Mouse (Mus musculus) retina, adult 2 months (tissue): ENCODE data around the gene Nrde2.
A peak's percentile ranks its signal among the peaks of the same experiment; 100 is the strongest.

Experiments
- DNase-seq: peaks from one replicate; pipeline ENCODE4 v3.0.0-alpha.2; 2012; ENCODE audit warnings: low read depth, low spot score

Gene Nrde2

DNA sequence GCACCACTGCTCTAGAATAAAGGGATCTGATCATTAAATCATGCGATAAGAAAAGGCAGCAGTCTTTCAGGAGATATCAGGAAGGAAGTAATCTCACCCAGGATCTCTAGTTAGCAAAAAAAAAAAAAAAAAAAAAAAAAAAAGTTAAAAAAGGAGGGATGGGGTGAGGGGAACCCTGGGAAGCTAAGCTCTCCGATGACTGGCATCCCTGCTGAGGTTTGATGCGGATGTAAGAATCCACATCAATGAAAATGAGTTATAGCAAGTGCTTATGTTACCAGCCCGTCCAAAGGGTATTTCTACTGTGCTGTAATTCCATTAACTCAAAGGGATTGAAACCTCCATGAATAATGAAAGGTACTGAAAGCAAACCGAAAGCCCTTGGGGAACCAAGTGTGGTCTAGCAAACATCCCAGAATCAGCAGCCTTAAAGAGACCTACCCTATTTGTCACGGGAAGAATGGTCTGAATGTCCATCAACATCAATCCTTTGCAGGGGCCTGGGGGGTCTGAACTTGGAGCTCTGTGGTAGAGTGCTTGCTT, 19.5 kb upstream of the Nrde2 start:
- DNase-seq = no peak

DNA sequence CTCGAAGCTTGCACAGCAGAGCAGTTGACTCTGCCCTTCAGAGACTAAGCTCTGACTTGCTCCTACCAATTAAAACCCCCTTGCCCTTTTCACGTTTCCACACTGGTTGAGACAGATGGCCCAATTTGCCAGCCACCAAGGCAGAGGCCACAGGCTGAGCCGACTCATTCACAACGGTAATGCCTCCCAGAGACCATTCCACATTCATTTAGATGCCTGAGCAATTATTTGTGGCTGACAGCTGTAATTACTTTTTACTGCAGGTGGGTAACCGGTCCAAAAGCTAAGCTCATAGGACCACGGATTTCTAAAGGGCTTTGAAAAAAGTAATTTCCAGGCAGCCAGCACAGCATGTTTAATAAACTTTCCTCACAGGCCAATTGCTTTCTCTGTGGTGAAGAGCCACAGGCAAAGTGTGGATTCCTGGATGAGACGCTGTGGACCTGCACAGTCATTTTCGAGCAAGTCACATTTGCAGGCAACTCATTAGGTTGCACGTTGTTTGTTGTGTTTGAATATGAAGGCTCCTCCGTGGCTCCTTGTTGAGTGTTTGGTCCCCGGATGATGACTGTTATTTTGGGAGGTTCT, 17.1 kb upstream of the Nrde2 start:
- DNase-seq = no peak

GRCm38 (mm10) chr12:100172481-100172880, 13.0 kb upstream of the Nrde2 start:
- DNase-seq = no peak

DNA sequence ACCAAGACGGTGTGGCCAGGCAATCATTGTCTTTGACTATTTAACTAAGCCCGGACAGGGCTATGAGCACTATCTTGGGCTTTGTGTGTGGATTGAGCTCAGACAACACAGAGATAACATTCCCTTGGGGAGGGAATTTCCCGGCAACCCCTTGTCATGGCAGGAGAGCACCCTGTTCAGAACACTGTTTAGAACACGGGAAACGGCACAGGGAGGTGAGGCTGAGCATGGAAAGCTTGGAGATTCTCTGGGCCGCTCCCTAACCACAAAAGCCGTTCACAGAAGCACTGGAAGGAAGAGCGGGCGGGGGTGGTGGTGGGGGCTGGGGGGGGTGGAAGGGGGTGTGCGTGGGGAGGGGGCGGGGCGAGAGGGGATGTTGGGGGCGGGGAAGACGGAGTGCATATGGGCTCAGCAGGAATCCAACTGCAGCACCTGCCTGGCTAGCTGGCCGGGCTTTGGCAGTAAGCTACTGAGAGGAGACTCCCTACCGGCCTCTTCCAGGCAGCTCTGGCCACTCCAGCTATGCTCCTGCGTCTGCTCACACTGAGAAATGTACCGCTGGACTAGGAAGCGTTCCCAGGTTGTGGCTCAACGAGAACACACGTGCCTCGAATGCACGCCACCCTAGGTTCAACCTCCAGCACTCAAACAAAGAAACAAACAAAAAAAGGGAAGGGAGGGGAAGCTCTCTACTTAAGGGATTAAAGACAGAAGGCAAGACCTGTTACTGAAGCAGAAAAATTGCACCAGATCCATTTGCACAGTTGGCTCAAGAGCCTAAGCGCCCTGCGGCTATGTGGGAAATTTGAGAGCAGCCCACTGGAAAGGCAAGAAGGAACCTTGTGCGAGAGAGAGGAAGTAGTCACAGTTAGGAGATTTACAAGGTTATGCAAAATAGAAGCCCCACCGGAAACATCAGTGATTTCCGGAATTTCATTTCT, 8.7 kb upstream of the Nrde2 start:
- no peak for DNase-seq

DNA sequence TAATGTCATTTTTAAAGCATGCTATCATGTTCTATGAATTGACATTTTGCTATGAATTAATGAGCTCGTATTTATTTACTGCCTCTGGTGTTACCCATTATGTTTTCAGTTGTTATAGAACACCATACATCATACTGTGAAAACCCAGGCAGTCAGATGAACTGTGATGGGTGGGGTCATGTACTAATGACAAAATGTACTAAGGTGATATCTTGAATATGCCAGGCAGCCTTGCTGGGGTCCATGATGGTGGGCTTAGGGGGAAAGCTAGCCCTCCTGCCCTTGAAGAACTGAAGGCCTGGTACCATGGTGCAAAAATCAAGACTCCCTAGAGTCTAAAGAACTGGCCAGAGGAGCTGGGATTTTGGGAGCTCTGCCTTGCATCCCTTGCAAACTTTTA, 8.0 kb upstream of the Nrde2 start:
- no peak for DNase-seq

- no peak for DNase-seq
Measured at GRCm38 (mm10) chr12:100166939-100167338, 7.5 kb upstream of the Nrde2 start.

- DNase-seq = no peak
Measured at GRCm38 (mm10) chr12:100166177-100166576, 6.7 kb upstream of the Nrde2 start.

DNA sequence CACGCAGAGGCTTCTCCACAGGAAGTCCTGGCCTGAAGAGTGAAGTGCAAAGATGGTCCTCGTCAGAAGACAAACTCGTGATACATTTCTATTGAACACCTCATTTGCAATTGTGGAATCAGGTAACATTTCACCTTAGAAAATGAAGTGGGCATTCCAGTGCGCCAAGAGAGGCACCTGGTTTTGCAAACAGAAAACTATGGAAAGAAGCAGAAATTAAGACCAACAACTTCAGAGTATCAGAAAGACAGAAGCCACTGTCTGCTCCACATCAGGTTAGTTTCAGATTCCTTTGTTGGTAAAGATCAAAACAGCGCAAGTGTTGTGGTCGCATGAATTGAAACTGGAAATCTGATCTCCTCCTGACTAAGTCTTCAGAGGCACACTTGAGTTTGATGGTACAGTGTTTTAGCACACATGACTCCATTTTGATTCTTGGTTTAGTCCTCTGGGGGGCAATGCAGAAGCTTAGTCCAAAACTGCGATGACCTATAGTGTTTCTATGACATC, 5.6 kb upstream of the Nrde2 start:
- no peak for DNase-seq

- DNase-seq = no peak
Measured at GRCm38 (mm10) chr12:100152466-100152865, 7.0 kb downstream of the Nrde2 start.

- no peak for DNase-seq
Measured at GRCm38 (mm10) chr12:100144269-100144668, 15.2 kb downstream of the Nrde2 start.

GRCm38 (mm10) chr12:100143737-100144136, 15.7 kb downstream of the Nrde2 start:
- no peak for DNase-seq

- no peak for DNase-seq
Measured at GRCm38 (mm10) chr12:100142848-100143523, 16.5 kb downstream of the Nrde2 start.

- DNase-seq = no peak
Measured at GRCm38 (mm10) chr12:100135117-100135516, 24.3 kb downstream of the Nrde2 start.

GRCm38 (mm10) chr12:100134395-100134936, 25.0 kb downstream of the Nrde2 start:
- DNase-seq = no peak

- peak; percentile 85 for DNase-seq
Measured at GRCm38 (mm10) chr12:100131655-100132054, 27.8 kb downstream of the Nrde2 start.

DNA sequence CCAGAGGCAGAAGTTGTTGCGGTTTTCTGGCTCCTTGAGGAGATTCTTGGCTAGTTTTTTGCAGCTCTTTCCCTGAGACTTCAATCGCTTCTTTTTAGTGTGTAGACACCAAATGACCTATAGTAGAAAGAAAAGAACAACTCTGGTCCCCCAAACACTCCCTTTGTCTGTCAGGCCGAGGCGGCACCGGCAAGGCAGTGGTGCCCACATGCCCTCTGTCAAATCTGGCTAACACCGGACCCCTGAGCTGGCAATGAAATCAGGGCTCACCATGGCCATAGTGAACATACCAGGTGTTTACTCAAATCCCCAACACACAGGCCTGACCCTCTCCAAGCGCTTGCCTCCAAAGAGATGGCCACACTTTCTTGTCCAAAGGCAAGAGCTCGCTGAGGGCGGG, 28.3 kb downstream of the Nrde2 start:
- no peak for DNase-seq

GRCm38 (mm10) chr12:100128961-100129360, 30.5 kb downstream of the Nrde2 start:
- DNase-seq = no peak

DNA sequence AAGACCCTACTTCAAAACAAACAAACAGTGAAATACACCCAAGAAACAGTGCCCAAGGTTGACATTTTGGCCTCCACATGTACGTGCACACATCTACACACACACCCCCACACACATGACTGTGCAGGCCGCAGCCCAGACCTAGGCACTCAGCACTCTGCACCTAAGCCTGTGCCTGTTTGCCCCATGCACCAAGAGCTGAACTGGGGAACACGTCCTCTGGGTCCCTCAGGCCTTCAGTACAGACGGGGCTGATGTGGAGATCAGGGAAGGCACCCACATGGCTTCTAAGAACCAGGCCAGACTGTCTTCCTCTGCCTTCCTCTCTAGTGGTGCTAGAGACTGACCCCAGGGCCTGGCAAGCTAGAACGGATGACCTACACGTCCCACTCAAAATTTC, 30.9 kb downstream of the Nrde2 start:
- no peak for DNase-seq

- DNase-seq = no peak
Measured at GRCm38 (mm10) chr12:100127866-100128480, 31.5 kb downstream of the Nrde2 start.

GRCm38 (mm10) chr12:100126968-100127865, 32.2 kb downstream of the Nrde2 start:
- DNase-seq = no peak
